Mouse (Mus musculus): ENCODE measurements around the gene Cldn4.

GRCm38 (mm10) chr5:134915311-134915710 lies 31.4 kb downstream of the Cldn4 start, which contains the start of gene Cldn13:
- TF ChIP-seq CTCF (IDR thresholded peaks at IDR 0.05; ENCODE audit: insufficient read depth, low read length) = no peak
- no peak for TF ChIP-seq POLR2A (IDR thresholded peaks at IDR 0.05; ENCODE audit: borderline replicate concordance, extremely low read depth, low read depth, low read length)
